Mouse (Mus musculus) liver, embryonic 12.5 days (tissue): ENCODE data around the gene Limk2. TPM values are rescaled to one million over a fixed set of nuclear protein-coding genes. Genes with fewer than 3 reads are reported as not detected.
A peak's percentile ranks its signal among the peaks of the same experiment; 100 is the strongest.

Source experiments
- ATAC-seq: fragments of 200-750 bp; cut with Nextera tagmentation; 2 replicates; pipeline ENCODE4 v1.8.0; 2017; ENCODE audit warnings: moderate number of reproducible peaks, mild to moderate bottlenecking, moderate library complexity
- H3K27ac ChIP-seq: fragments of 300-500 bp; sonication (generic); 2 replicates; pipeline ENCODE4 v1.5.1; 2016; ENCODE audit warnings: mild to moderate bottlenecking
- H3K27me3 ChIP-seq: fragments of 300-500 bp; sonication (generic); replicated peaks from 2 replicates; pipeline ENCODE4 v1.6.1; 2016; ENCODE audit warnings: mild to moderate bottlenecking, moderate library complexity
- H3K36me3 ChIP-seq: fragments of 300-500 bp; sonication (generic); 2 replicates; pipeline ENCODE4 v1.6.1; 2016; ENCODE audit warnings: mild to moderate bottlenecking, moderate library complexity
- H3K4me1 ChIP-seq: fragments of 300-500 bp; sonication (generic); 2 replicates; pipeline ENCODE4 v1.6.1; 2016
- H3K4me2 ChIP-seq: fragments of 300-500 bp; sonication (generic); 2 replicates; pipeline ENCODE4 v1.6.1; 2016; ENCODE audit warnings: mild to moderate bottlenecking, moderate library complexity
- H3K4me3 ChIP-seq: fragments of 300-500 bp; sonication (generic); 2 replicates; pipeline ENCODE4 v1.5.1; 2016; ENCODE audit warnings: mild to moderate bottlenecking, moderate library complexity
- H3K9ac ChIP-seq: fragments of 300-500 bp; sonication (generic); 2 replicates; pipeline ENCODE4 v1.6.1; 2016; ENCODE audit warnings: mild to moderate bottlenecking, moderate library complexity
- H3K9me3 ChIP-seq: fragments of 300-500 bp; sonication (generic); replicated peaks from 2 replicates; pipeline ENCODE4 v1.6.1; 2016; ENCODE audit warnings: mild to moderate bottlenecking, moderate library complexity
- WGBS: fragments of 180-500 bp; shearing (Covaris S2); methylation state at CpG from one replicate; pipeline ENCODE4 v1.1.7; 2016; ENCODE audit not compliant: insufficient replicate concordance; 5-methylcytosine and 5-hydroxymethylcytosine counted together
- polyA plus RNA-seq: library from polyadenylated mRNA; unstranded; fragments of >200 nt; fragmentation: Nextera tagmentation; extraction: Ambion mirVana; gene quantifications from 2 replicates; pipeline ENCODE4 v1.2.1, GENCODE M21; 2016

Gene Limk2
- polyA plus RNA-seq, 1 experiment from 2014 or later = 15.0 TPM

DNA sequence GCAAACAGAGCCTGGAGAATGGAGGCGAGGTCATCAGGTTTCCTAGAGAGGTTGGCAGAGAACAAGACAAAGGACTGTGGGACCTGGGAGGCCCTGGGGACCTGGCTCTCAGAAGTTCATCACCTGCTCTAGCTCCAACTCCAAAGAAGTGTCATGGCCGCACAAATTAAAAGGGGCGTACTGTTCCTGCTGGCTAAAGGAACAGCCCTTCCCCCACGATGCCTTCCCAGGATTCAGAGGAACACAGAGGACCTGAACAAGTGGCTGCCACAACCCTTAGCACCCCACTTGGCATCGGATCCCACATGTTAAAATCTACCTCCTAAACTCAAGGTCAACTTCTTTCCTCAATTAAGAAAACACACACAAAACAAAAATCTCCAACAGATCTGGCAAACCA is 39.5 kb downstream of the Limk2 start:
- no peak overlapping the region for H3K4me3 ChIP-seq
- H3K27me3 ChIP-seq = no peaks in the 10 kb centered on the region
- no peak for ATAC-seq
- H3K4me2 ChIP-seq = no peak overlapping the region
- 69% methylated on average over 5 of the region's 5 CpGs for WGBS
- H3K27ac ChIP-seq = no peak overlapping the region
- H3K36me3 ChIP-seq = no peaks in the 10 kb centered on the region
- peaks cover 28% of the 10 kb centered on the region for H3K4me1 ChIP-seq
- no peaks in the 10 kb centered on the region for H3K9me3 ChIP-seq
- no peak overlapping the region for H3K9ac ChIP-seq

- no peaks in the 10 kb centered on the region for H3K27me3 ChIP-seq
- H3K36me3 ChIP-seq = no peaks in the 10 kb centered on the region
- H3K4me1 ChIP-seq = peaks cover 23% of the 10 kb centered on the region
- H3K4me3 ChIP-seq = no peak overlapping the region
- no peaks in the 10 kb centered on the region for H3K9me3 ChIP-seq
- no peak overlapping the region for H3K4me2 ChIP-seq
- WGBS = 64% methylated on average over 7 of the region's 7 CpGs
- ATAC-seq = no peak
- no peak overlapping the region for H3K9ac ChIP-seq
- no peak overlapping the region for H3K27ac ChIP-seq
These were observed 40.0 kb downstream of the Limk2 start for GRCm38 (mm10) chr11:3368983-3369382.

DNA sequence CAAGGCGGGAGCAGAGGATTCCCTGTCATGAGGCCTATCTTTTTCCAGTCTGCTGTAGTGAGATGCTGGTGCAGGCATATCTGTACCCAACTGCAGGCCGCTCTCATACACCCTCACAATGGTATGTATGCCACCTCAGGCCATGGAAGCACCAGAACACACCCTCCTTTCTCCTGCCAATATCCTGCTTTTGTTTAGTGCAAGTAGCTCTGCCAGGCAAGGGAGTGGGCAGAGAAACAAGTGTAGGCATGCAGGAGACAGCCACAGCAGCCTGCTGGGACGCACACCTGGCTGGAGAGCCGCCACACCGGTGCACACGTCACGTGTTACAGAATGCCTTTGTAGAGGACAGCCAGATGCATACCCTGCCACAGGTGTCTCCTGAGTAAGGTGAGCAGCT is 42.6 kb downstream of the Limk2 start:
- Histone ChIP-seq H3K36me3 (0 out of 2 replicates have a peak, but pooled peaks cover 3% of the 10 kb centered on the region), H3K27me3 (no peaks in the 10 kb centered on the region), H3K4me2 (no peak overlapping the region), H3K9ac (no peak overlapping the region), H3K27ac (no peak overlapping the region), H3K9me3 (no peaks in the 10 kb centered on the region), H3K4me1 (peaks cover 10% of the 10 kb centered on the region), H3K4me3 (no peak overlapping the region)
- no peak for ATAC-seq
- WGBS = 90% methylated on average over 7 of the region's 7 CpGs

DNA sequence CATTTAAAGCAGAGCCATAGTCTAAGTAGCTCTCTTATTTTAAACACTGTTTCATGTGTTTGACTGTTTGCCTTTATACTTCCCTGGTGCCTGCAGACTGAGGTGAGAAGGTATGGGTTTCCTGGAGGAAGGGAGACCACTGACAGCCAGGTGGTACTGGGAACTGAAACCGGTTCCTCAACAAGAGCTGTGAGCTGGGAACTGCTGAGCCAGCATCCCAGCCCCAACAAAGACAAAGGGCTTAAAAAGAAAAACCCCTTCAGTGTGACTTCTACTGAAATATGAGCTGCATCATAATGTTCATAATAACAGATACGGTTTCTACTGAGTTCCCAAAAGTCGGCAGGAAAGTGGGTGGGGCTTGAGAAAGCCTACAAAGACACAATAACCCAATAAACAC is 46.1 kb downstream of the Limk2 start:
- Histone ChIP-seq H3K36me3 (peaks cover 31% of the 10 kb centered on the region), H3K4me3 (no peak overlapping the region), H3K4me2 (no peak overlapping the region), H3K27ac (no peak overlapping the region), H3K9me3 (no peaks in the 10 kb centered on the region), H3K9ac (no peak overlapping the region), H3K4me1 (no peaks in the 10 kb centered on the region), H3K27me3 (no peaks in the 10 kb centered on the region)
- 74% methylated on average over 3 of the region's 3 CpGs for WGBS
- no peak for ATAC-seq

GRCm38 (mm10) chr11:3352990-3353585 is 55.9 kb downstream of the Limk2 start:
- Histone ChIP-seq H3K27ac (no peak overlapping the region), H3K27me3 (no peaks in the 10 kb centered on the region), H3K9me3 (no peaks in the 10 kb centered on the region), H3K4me3 (no peak overlapping the region), H3K4me1 (peaks cover 15% of the 10 kb centered on the region), H3K36me3 (peaks cover 61% of the 10 kb centered on the region), H3K4me2 (no peak overlapping the region), H3K9ac (no peak overlapping the region)
- 70% methylated on average over 18 of the region's 18 CpGs for WGBS
- no peak for ATAC-seq

DNA sequence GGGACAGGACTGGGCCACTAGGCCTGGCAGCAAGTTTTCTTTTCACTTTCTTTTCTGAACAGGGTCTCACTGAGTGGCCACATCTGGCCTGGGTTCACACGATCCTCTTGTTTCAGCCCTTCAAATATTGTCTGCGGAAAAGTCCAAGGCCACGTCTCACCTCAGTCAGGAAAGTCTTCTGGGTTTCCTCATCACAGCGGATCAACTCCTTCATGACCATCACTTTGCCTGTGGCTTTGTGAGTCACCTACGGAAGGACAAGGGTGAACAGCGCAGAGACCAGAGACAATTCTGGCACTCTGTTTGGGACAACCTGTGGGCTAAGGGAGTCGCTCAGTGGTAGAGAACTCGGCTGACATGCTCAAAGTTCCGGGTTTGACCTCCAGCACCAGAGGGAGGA is 56.9 kb downstream of the Limk2 start:
- no peak overlapping the region for H3K27ac ChIP-seq
- H3K36me3 ChIP-seq = peaks cover 53% of the 10 kb centered on the region
- no peak overlapping the region for H3K4me3 ChIP-seq
- peaks cover 21% of the 10 kb centered on the region for H3K4me1 ChIP-seq
- H3K27me3 ChIP-seq = no peaks in the 10 kb centered on the region
- H3K9me3 ChIP-seq = no peaks in the 10 kb centered on the region
- no peak overlapping the region for H3K4me2 ChIP-seq
- H3K9ac ChIP-seq = no peak overlapping the region
- WGBS = 82% methylated on average over 9 of the region's 9 CpGs
- no peak for ATAC-seq

GRCm38 (mm10) chr11:3349343-3349695 is 59.7 kb downstream of the Limk2 start:
- no peak for ATAC-seq
- 77% methylated on average over 4 of the region's 4 CpGs for WGBS
- Histone ChIP-seq H3K4me3 (no peak overlapping the region), H3K4me2 (0 out of 2 replicates have a peak overlapping the region, but pooled peaks have one; percentile 4), H3K4me1 (peaks cover 21% of the 10 kb centered on the region), H3K27ac (0 out of 2 replicates have a peak overlapping the region, but pooled peaks have one; percentile 8), H3K9ac (0 out of 2 replicates have a peak overlapping the region, but pooled peaks have one; percentile 1), H3K27me3 (no peaks in the 10 kb centered on the region), H3K9me3 (no peaks in the 10 kb centered on the region), H3K36me3 (peaks cover 63% of the 10 kb centered on the region)

DNA sequence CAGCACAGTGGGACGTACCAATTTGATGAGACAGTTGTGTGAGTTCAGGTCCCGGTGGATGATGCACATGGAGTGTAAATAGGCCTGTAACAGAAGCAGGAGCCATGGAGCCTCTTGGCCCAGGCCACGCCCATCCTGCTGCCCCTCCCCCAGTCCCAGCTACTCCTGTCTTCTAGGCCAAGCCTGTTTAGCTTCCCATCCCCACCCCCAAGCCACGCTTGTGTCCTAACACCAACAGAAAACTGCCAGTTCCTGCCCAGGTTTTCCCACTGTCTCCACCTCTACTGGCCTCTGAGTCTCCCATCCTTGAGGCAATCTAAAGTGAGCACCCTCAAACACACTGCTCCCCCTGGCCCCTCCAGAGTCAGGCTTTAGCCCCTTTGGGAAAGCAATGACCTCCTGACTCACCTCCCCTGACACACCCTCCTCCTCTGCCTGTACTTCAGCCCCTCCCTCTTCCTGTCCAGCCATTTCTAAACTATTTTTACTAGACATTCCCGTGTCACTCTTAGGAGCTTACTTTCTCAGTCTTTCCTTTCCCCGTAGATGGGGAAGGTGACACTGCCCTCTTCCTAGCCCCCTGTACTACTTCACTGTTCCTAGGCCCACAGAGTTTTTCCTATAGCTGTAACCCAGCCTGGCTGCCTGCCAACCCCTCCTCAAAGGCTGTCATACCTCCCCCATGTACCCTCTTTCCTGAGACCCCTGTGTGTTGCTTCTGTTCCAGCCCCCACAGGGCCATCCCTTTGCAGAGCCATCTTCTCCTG is 60.2 kb downstream of the Limk2 start:
- Histone ChIP-seq H3K9ac (0 out of 2 replicates have a peak overlapping the region, but pooled peaks have one; percentile 1), H3K9me3 (no peaks in the 10 kb centered on the region), H3K4me3 (no peak overlapping the region), H3K27ac (peak overlapping the region; percentile 8; the same call in 1 of the 2 replicates), H3K36me3 (peaks cover 60% of the 10 kb centered on the region), H3K27me3 (no peaks in the 10 kb centered on the region), H3K4me1 (peaks cover 21% of the 10 kb centered on the region), H3K4me2 (0 out of 2 replicates have a peak overlapping the region, but pooled peaks have one; percentile 4)
- ATAC-seq = 0 out of 2 replicates have a peak, but pooled peaks have one; percentile 28
- WGBS = 26% methylated on average over 6 of the region's 6 CpGs

DNA sequence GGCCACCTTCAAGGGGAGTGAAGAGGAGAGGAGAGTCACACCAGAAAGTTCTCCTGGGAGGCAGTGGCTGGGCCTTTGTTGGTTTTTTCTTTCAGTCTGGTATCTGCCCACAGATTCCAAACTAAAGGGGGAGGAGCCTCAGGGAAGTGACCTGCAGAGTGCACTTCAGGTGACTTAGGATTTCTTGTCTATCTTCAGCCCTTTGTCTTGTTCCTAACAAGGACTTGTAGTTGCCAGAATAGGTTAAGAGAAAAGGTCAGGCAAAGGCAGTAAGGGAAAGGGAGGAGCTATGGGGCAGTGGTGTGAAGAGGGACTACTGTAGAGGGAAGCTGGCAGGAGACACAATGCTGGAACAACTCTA is 61.2 kb downstream of the Limk2 start:
- H3K4me3 ChIP-seq = no peak overlapping the region
- peaks cover 50% of the 10 kb centered on the region for H3K36me3 ChIP-seq
- peaks cover 21% of the 10 kb centered on the region for H3K4me1 ChIP-seq
- H3K9ac ChIP-seq = no peak overlapping the region
- no peaks in the 10 kb centered on the region for H3K9me3 ChIP-seq
- no peak for ATAC-seq
- H3K27me3 ChIP-seq = no peaks in the 10 kb centered on the region
- no peak overlapping the region for H3K27ac ChIP-seq
- H3K4me2 ChIP-seq = no peak overlapping the region

DNA sequence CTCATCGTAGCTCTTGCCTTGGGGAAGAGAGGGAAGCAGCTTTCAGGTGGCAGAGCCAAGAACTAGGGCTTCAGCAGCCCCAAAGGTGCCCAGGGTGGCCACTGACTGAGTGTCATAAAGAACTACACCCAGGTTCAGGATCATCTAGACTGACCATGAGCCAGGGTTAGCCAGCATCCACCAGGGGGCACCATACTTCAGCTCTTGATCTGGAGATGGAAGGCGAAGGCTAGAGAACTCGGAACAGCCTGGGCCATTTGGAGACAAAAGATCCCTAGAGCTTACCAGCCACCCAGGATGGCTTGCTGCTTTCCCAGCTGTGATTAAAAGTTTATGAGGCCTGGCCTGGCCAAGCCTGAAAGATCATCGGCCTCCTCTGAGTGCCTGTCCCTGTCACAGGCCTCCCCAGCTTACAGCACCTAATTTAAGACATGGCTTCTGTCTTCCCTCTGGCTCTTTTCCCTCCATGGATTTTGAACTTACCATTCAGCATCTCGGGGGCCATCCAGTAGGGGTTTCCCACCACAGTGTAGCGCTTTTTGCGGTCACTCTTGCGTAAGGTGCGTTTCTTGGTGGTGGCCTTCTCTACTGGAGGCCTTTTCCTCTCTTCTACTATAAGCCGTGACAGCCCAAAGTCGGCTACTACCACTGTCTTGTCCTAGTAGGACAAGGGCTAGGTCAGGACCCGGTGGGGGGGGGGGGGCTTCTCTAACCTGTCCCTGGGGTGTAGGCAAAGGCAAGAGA is 61.7 kb downstream of the Limk2 start:
- Histone ChIP-seq H3K4me2 (no peak overlapping the region), H3K36me3 (peaks cover 45% of the 10 kb centered on the region), H3K9me3 (no peaks in the 10 kb centered on the region), H3K4me3 (no peak overlapping the region), H3K27ac (no peak overlapping the region), H3K9ac (no peak overlapping the region), H3K27me3 (no peaks in the 10 kb centered on the region), H3K4me1 (peaks cover 21% of the 10 kb centered on the region)
- 62% methylated on average over 12 of the region's 12 CpGs for WGBS
- peak; percentile 54 for ATAC-seq

DNA sequence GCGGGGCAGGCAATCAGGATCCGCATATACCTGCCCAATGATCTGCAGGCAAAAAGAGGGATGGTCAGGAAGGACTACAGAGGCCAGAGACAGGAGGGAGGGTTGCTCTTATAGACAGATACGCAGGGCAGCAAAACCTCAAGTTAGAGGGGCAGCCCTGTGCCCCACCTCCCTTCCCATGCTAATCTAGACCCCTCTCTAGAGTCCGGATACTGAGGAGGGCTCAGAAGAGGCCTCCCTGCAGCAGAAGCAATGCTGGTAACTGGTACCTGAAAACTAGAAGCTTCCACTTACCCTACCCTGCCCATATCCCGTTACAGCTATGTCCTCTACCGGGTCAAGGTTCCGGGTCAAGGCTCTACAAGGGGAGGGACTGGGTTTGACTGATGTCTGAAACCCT is 62.6 kb downstream of the Limk2 start:
- H3K9ac ChIP-seq = no peak overlapping the region
- no peak overlapping the region for H3K27ac ChIP-seq
- 88% methylated on average over 7 of the region's 7 CpGs for WGBS
- no peak overlapping the region for H3K4me3 ChIP-seq
- H3K36me3 ChIP-seq = peaks cover 37% of the 10 kb centered on the region
- H3K4me2 ChIP-seq = no peak overlapping the region
- peaks cover 21% of the 10 kb centered on the region for H3K4me1 ChIP-seq
- H3K27me3 ChIP-seq = no peaks in the 10 kb centered on the region
- no peaks in the 10 kb centered on the region for H3K9me3 ChIP-seq
- ATAC-seq = no peak

- no peak overlapping the region for H3K9ac ChIP-seq
- no peak overlapping the region for H3K27ac ChIP-seq
- H3K9me3 ChIP-seq = no peaks in the 10 kb centered on the region
- no peak for ATAC-seq
- H3K4me3 ChIP-seq = no peak overlapping the region
- peaks cover 24% of the 10 kb centered on the region for H3K36me3 ChIP-seq
- 77% methylated on average over 3 of the region's 3 CpGs for WGBS
- H3K4me1 ChIP-seq = peaks cover 21% of the 10 kb centered on the region
- no peak overlapping the region for H3K4me2 ChIP-seq
- no peaks in the 10 kb centered on the region for H3K27me3 ChIP-seq
These were observed 64.1 kb downstream of the Limk2 start for GRCm38 (mm10) chr11:3344916-3345315.
